Mouse (Mus musculus) adrenal gland, adult 18-20 months (tissue): Measurements from ENCODE around the gene Zfp81. TPM values are rescaled to one million over a fixed set of nuclear protein-coding genes. Genes with fewer than 3 reads are reported as not detected.
"Not testable (repeated sequence)": the region's sequence is repeated elsewhere in the genome, so short reads cannot be mapped to it uniquely, and the experiment has no call there.

Experiments
- DNase-seq, 2 experiments: peaks; one replicate each; pipeline ENCODE4 v3.0.0; 2021 to 2022; ENCODE audit warnings: low spot score in 2 of 2
- long read RNA-seq, 2 experiments: library from polyadenylated mRNA; stranded (forward); transcript quantifications; one replicate each; pipeline ENCODE4 v2.0.0; 2021
- total RNA-seq, 2 experiments: library from RNA; stranded (reverse); gene quantifications; 1 replicate in 1 of 2; 2 replicates in 1 of 2; pipeline ENCODE4 v1.2.3; 2021

Zfp81 gene
- total RNA-seq: 1 to 10 TPM; 6.1 to 7.2 TPM
- long read RNA-seq, experiment 1: 0 reads
- long read RNA-seq, experiment 2, full-length matches to known transcripts: 5 of 6 reads
- long read RNA-seq, experiment 2, partial matches to known transcripts: 0 of 6 reads
- long read RNA-seq, experiment 2, other reads (novel, unspliced or antisense): 1 of 6 reads

- peak; percentile 69 to 71 for DNase-seq
These were observed at the start of gene Zfp81 for GRCm38 (mm10) chr17:33358411-33359384. Gene Zfp81 (minus strand): TSS chr17:33358878.

- DNase-seq: peak; percentile 64 to 69
These were observed 35.7 kb upstream of the Zfp81 start, which contains the start of gene Zfp101 for GRCm38 (mm10) chr17:33394182-33395034. Gene Zfp101 (minus strand): TSS chr17:33394641.

GRCm38 (mm10) chr17:33392271-33392670 lies 33.6 kb upstream of the Zfp81 start:
- DNase-seq: no peak

- DNase-seq: no peak
These were observed 27.0 kb upstream of the Zfp81 start for GRCm38 (mm10) chr17:33385705-33386104.

- DNase-seq: no peak
These were observed 14.1 kb upstream of the Zfp81 start for GRCm38 (mm10) chr17:33372795-33373194.

GRCm38 (mm10) chr17:33352981-33353380 lies 5.7 kb downstream of the Zfp81 start:
- no peak for DNase-seq

- not testable (repeated sequence) for DNase-seq
These were observed 68.9 kb downstream of the Zfp81 start for GRCm38 (mm10) chr17:33289876-33290149.

GRCm38 (mm10) chr17:33289039-33289875 lies 69.4 kb downstream of the Zfp81 start, which contains the start of gene Zfp955b:
Gene Zfp955b (plus strand): TSS chr17:33289544.
- DNase-seq: not testable (repeated sequence)

Other genes starting within 250 kb of the Zfp81 start
- gene Morc2b, start 219.2 kb downstream of the Zfp81 start, total RNA-seq: not detected
- gene Olfr55, start 190.4 kb downstream of the Zfp81 start, total RNA-seq: not detected
- not detected for gene Olfr239, start 167.6 kb downstream of the Zfp81 start, total RNA-seq
- not detected for gene Olfr1564, start 137.2 kb downstream of the Zfp81 start, total RNA-seq
- gene Zfp955a, start 103.7 kb downstream of the Zfp81 start, total RNA-seq: 1 to 10 TPM; 5.8 to 8.6 TPM
- under 1 TPM in 1 of 2 experiments, not detected in 1; 0.03 TPM for gene Olfr63, start 94.2 kb downstream of the Zfp81 start, total RNA-seq
- 10 to 100 TPM in 1 of 2 experiments, 1 to 10 TPM in 1; 8.3 to 10.6 TPM for gene Zfp955b, start 69.3 kb downstream of the Zfp81 start, total RNA-seq
- 1 to 10 TPM; 5.4 to 5.8 TPM for gene Zfp101, start 35.8 kb upstream of the Zfp81 start, total RNA-seq
- gene Actl9, start 74.0 kb upstream of the Zfp81 start, total RNA-seq: not detected
- 10 to 100 TPM; 20.4 to 21.7 TPM for gene Adamts10, start 165.3 kb upstream of the Zfp81 start, total RNA-seq
- 1 to 10 TPM; 3.2 to 5.8 TPM for gene Myo1f, start 196.8 kb upstream of the Zfp81 start, total RNA-seq